Mouse (Mus musculus) retina, postnatal 1 day (tissue): ENCODE data around the gene Angptl2.

Experiments used
- DNase-seq: peaks from one replicate; pipeline ENCODE4 v3.0.0-alpha.2; 2012

Gene Angptl2

GRCm38 (mm10) chr2:33215700-33216509, at the start of gene Angptl2:
TSS of gene Angptl2 (plus strand) at chr2:33216069.
- DNase-seq: peak; percentile 96

GRCm38 (mm10) chr2:33167060-33167459, 48.8 kb upstream of the Angptl2 start:
- DNase-seq: no peak

GRCm38 (mm10) chr2:33169445-33169844, 46.4 kb upstream of the Angptl2 start:
- DNase-seq: no peak

GRCm38 (mm10) chr2:33170777-33171565, 44.9 kb upstream of the Angptl2 start:
- peak; percentile 48 for DNase-seq

GRCm38 (mm10) chr2:33173126-33173525, 42.7 kb upstream of the Angptl2 start:
- no peak for DNase-seq

GRCm38 (mm10) chr2:33173686-33174085, 42.2 kb upstream of the Angptl2 start:
- DNase-seq: no peak

GRCm38 (mm10) chr2:33176516-33176915, 39.4 kb upstream of the Angptl2 start:
- no peak for DNase-seq

- no peak for DNase-seq
These were observed 38.9 kb upstream of the Angptl2 start for GRCm38 (mm10) chr2:33176921-33177320.

GRCm38 (mm10) chr2:33177443-33178242, 38.2 kb upstream of the Angptl2 start:
- DNase-seq: no peak

GRCm38 (mm10) chr2:33178243-33178932, 37.5 kb upstream of the Angptl2 start:
- peak; percentile 79 for DNase-seq

- DNase-seq: no peak
These were observed 36.5 kb upstream of the Angptl2 start for GRCm38 (mm10) chr2:33179171-33179929.

- peak; percentile 66 for DNase-seq
These were observed 35.8 kb upstream of the Angptl2 start for GRCm38 (mm10) chr2:33179930-33180630.

- no peak for DNase-seq
These were observed 32.5 kb upstream of the Angptl2 start for GRCm38 (mm10) chr2:33183321-33183720.

- no peak for DNase-seq
These were observed 31.2 kb upstream of the Angptl2 start for GRCm38 (mm10) chr2:33184641-33185040.

- DNase-seq: no peak
These were observed 30.6 kb upstream of the Angptl2 start for GRCm38 (mm10) chr2:33185258-33185657.

GRCm38 (mm10) chr2:33186505-33186904, 29.4 kb upstream of the Angptl2 start:
- DNase-seq: no peak

- no peak for DNase-seq
These were observed 28.0 kb upstream of the Angptl2 start for GRCm38 (mm10) chr2:33187874-33188273.

- no peak for DNase-seq
These were observed 26.8 kb upstream of the Angptl2 start for GRCm38 (mm10) chr2:33188925-33189670.

- no peak for DNase-seq
These were observed 25.9 kb upstream of the Angptl2 start for GRCm38 (mm10) chr2:33189976-33190375.

GRCm38 (mm10) chr2:33200368-33201068, 15.4 kb upstream of the Angptl2 start:
- DNase-seq: peak; percentile 50
